Mouse (Mus musculus) liver, adult 2 months (tissue): ENCODE data around the gene Mecom.

Experiments
- CTCF ChIP-seq: fragments of 200-500 bp; IDR thresholded peaks from 2 replicates; pipeline ENCODE4 v1.5.1; 2011; ENCODE audit warnings: low read depth, low read length, control low read depth
- POLR2A ChIP-seq: fragments of 200-500 bp; IDR thresholded peaks from 2 replicates; pipeline ENCODE4 v1.6.1; 2011; ENCODE audit warnings: low read length, control low read depth; ENCODE audit not compliant: insufficient read depth; ENCODE audit errors: extremely low read depth

- TF ChIP-seq CTCF (no peak), POLR2A (no peak)
Measured at GRCm38 (mm10) chr3:30066519-30066918, 481.3 kb downstream of the Mecom start.
